16 mouse cellular contexts compared by ENCODE assay signal in genomic region chr7:35122401-35123320, GRCm38 (mm10). TPM values are rescaled to one million over a fixed set of nuclear protein-coding genes. Genes with fewer than 3 reads are reported as not detected.
A peak's percentile ranks its signal among the peaks of the same experiment; 100 is the strongest.
DNase-seq lines count a peak whose midpoint lies in the region; ATAC-seq and TF ChIP-seq lines count a peak whose summit lies in the region.
"Had no signal": no experiment of that assay in that cellular context is flagged by ENCODE, and none has a peak within 500 bp of the region (broad histone marks: within the 10 kb centered on the region; RNA-seq: fewer than 3 reads in every experiment).

No protein-coding gene starts in this region.

- H3K36me3 ChIP-seq in limb, embryonic 13.5 days: no peaks in the 10 kb centered on the region
- H3K36me3 ChIP-seq in limb, embryonic 10.5 days: no peaks in the 10 kb centered on the region
- H3K36me3 ChIP-seq in embryonic facial prominence, embryonic 14.5 days (ENCODE audit: control insufficient read depth, insufficient read depth, low read length): no peaks in the 10 kb centered on the region
- H3K36me3 ChIP-seq in liver, embryonic 14.5 days (replicated peaks; ENCODE audit: control insufficient read depth, insufficient read depth, low read depth): no peaks in the 10 kb centered on the region
- no peaks in the 10 kb centered on the region for H3K36me3 ChIP-seq in kidney, embryonic 16.5 days (ENCODE audit: insufficient read depth, low read length)
- no peaks in the 10 kb centered on the region for H3K36me3 ChIP-seq in hindbrain, embryonic 16.5 days (ENCODE audit: control insufficient read depth, insufficient read depth, low read length)
- H3K36me3 ChIP-seq: heart, embryonic 10.5 days; midbrain, embryonic 15.5 days had no signal

- peak overlapping the region; percentile 25 for H3K4me2 ChIP-seq in limb, embryonic 13.5 days (replicated peaks)
- peak overlapping the region; percentile 97 for H3K4me2 ChIP-seq in embryonic facial prominence, embryonic 14.5 days (ENCODE audit: low read depth, low read length)
- H3K4me2 ChIP-seq in liver, embryonic 14.5 days (ENCODE audit: low read depth): peak overlapping the region; percentile 42
- H3K4me2 ChIP-seq in kidney, embryonic 16.5 days (replicated peaks; ENCODE audit: low read depth, low read length): no peak overlapping the region
- H3K4me2 ChIP-seq in hindbrain, embryonic 16.5 days (ENCODE audit: low read length): no peak overlapping the region
- H3K4me2 ChIP-seq: midbrain, embryonic 15.5 days had no signal

- no peak for TF ChIP-seq CTCF in liver, embryonic 14.5 days (IDR thresholded peaks at IDR 0.05; ENCODE audit: low read depth)

- H3K9ac ChIP-seq in limb, embryonic 13.5 days: no peak overlapping the region
- H3K9ac ChIP-seq in embryonic facial prominence, embryonic 14.5 days (ENCODE audit: low read depth, low read length): no peak overlapping the region
- no peak overlapping the region for H3K9ac ChIP-seq in liver, embryonic 14.5 days (replicated peaks)
- no peak overlapping the region for H3K9ac ChIP-seq in kidney, embryonic 16.5 days (replicated peaks; ENCODE audit: low read length)
- no peak overlapping the region for H3K9ac ChIP-seq in hindbrain, embryonic 16.5 days (ENCODE audit: low read depth, low read length)
- H3K9ac ChIP-seq: midbrain, embryonic 15.5 days had no signal

- H3K27me3 ChIP-seq in limb, embryonic 13.5 days: peaks cover 76% of the 10 kb centered on the region
- H3K27me3 ChIP-seq in limb, embryonic 10.5 days (ENCODE audit: low read depth, poor library complexity, severe bottlenecking): peaks cover 98% of the 10 kb centered on the region
- peaks cover 40% of the 10 kb centered on the region for H3K27me3 ChIP-seq in embryonic facial prominence, embryonic 14.5 days (replicated peaks; ENCODE audit: control insufficient read depth, insufficient read depth, low read length)
- H3K27me3 ChIP-seq in liver, embryonic 14.5 days (ENCODE audit: control insufficient read depth, insufficient read depth, low read length): peaks cover 36% of the 10 kb centered on the region
- peaks cover 41% of the 10 kb centered on the region for H3K27me3 ChIP-seq in kidney, embryonic 16.5 days (ENCODE audit: insufficient read depth, low read length)
- H3K27me3 ChIP-seq in hindbrain, embryonic 16.5 days (replicated peaks; ENCODE audit: control insufficient read depth, insufficient read depth, low read length): peaks cover 7% of the 10 kb centered on the region

- 62% methylated on average over 10 of the region's 10 CpGs for WGBS in limb, embryonic 13.5 days
- 43% methylated on average over 10 of the region's 10 CpGs for WGBS in limb, embryonic 10.5 days
- 57% methylated on average over 10 of the region's 10 CpGs for WGBS in embryonic facial prominence, embryonic 14.5 days
- 44% methylated on average over 10 of the region's 10 CpGs for WGBS in liver, embryonic 14.5 days (ENCODE audit: insufficient replicate concordance)
- 75% methylated on average over 10 of the region's 10 CpGs for WGBS in kidney, embryonic 16.5 days
- WGBS in hindbrain, embryonic 16.5 days: 76% methylated on average over 10 of the region's 10 CpGs

- no peak for ATAC-seq in limb, embryonic 13.5 days (ENCODE audit: low FRiP score, low read depth)
- ATAC-seq in embryonic facial prominence, embryonic 14.5 days (ENCODE audit: low read depth): no peak
- no peak for ATAC-seq in liver, embryonic 14.5 days (ENCODE audit: insufficient read depth)
- ATAC-seq in kidney, embryonic 16.5 days (ENCODE audit: low FRiP score, low TSS enrichment): no peak
- no peak for ATAC-seq in hindbrain, embryonic 16.5 days
- ATAC-seq: activated CD4-positive, CD25-positive, alpha-beta regulatory T cell, adult 4 months; midbrain, embryonic 15.5 days had no signal

- no peak for TF ChIP-seq EP300 in liver, embryonic 14.5 days (IDR thresholded peaks at IDR 0.05; ENCODE audit: low read depth)

- H3K27ac ChIP-seq in limb, embryonic 13.5 days: no peak overlapping the region
- no peak overlapping the region for H3K27ac ChIP-seq in limb, embryonic 10.5 days
- no peak overlapping the region for H3K27ac ChIP-seq in embryonic facial prominence, embryonic 14.5 days (replicated peaks; ENCODE audit: low read depth, low read length)
- no peak overlapping the region for H3K27ac ChIP-seq in liver, embryonic 14.5 days
- no peak overlapping the region for H3K27ac ChIP-seq in kidney, embryonic 16.5 days (ENCODE audit: low read length)
- H3K27ac ChIP-seq in hindbrain, embryonic 16.5 days (ENCODE audit: low read depth, low read length): no peak overlapping the region
- H3K27ac ChIP-seq: heart, embryonic 10.5 days; midbrain, embryonic 15.5 days had no signal

- peaks cover 24% of the 10 kb centered on the region for H3K4me1 ChIP-seq in limb, embryonic 13.5 days
- H3K4me1 ChIP-seq in limb, embryonic 10.5 days: peaks cover 42% of the 10 kb centered on the region
- H3K4me1 ChIP-seq in embryonic facial prominence, embryonic 14.5 days (ENCODE audit: control insufficient read depth, insufficient read depth, low read length): peaks cover 7% of the 10 kb centered on the region
- H3K4me1 ChIP-seq in liver, embryonic 14.5 days (replicated peaks; ENCODE audit: control insufficient read depth in 2 of 2, insufficient read depth in 2 of 2, low read length in 1 of 2): peaks cover 0 to 7% of the 10 kb centered on the region in 2 experiments; a peak in 2 of 4 replicates
- H3K4me1 ChIP-seq in kidney, embryonic 16.5 days (ENCODE audit: insufficient read depth, low read length): peaks cover 23% of the 10 kb centered on the region
- peaks cover 20% of the 10 kb centered on the region for H3K4me1 ChIP-seq in hindbrain, embryonic 16.5 days (ENCODE audit: control insufficient read depth, insufficient read depth, low read depth, low read length)

- no peak for DNase-seq in limb, embryonic 10.5 days (ENCODE audit: low spot score)
- DNase-seq in adipocyte (ENCODE audit: low spot score): peak; percentile 83
- peak; percentile 47 for DNase-seq in embryonic facial prominence, embryonic 14.5 days (ENCODE audit: low spot score)
- DNase-seq in liver, embryonic 14.5 days (ENCODE audit: low read depth in 3 of 3, low spot score in 3 of 3): no peak
- no peak for DNase-seq in cerebellum, postnatal 14 days
- DNase-seq: cerebellum, adult 9-10 months; embryo, embryonic 11 days; kidney, postnatal 14 days; right cerebral cortex, postnatal 25 days; thymus, postnatal 25 days had no signal

- H3K4me3 ChIP-seq in limb, embryonic 13.5 days: no peak overlapping the region
- no peak overlapping the region for H3K4me3 ChIP-seq in limb, embryonic 10.5 days
- no peak overlapping the region for H3K4me3 ChIP-seq in embryonic facial prominence, embryonic 14.5 days (ENCODE audit: low read depth, low read length)
- peak overlapping the region; percentile 16 to 60; a peak in 2 of 4 replicates for H3K4me3 ChIP-seq in liver, embryonic 14.5 days (ENCODE audit: insufficient read depth in 1 of 2, low read depth in 2 of 2, low read length in 2 of 2)
- H3K4me3 ChIP-seq in kidney, embryonic 16.5 days (ENCODE audit: low read length): no peak overlapping the region
- no peak overlapping the region for H3K4me3 ChIP-seq in hindbrain, embryonic 16.5 days (ENCODE audit: low read length)
- H3K4me3 ChIP-seq: heart, embryonic 10.5 days; midbrain, embryonic 15.5 days had no signal

- no peaks in the 10 kb centered on the region for H3K9me3 ChIP-seq in limb, embryonic 13.5 days
- H3K9me3 ChIP-seq in limb, embryonic 10.5 days (replicated peaks): no peaks in the 10 kb centered on the region
- no peaks in the 10 kb centered on the region for H3K9me3 ChIP-seq in embryonic facial prominence, embryonic 14.5 days (ENCODE audit: control insufficient read depth, low read length)
- H3K9me3 ChIP-seq in liver, embryonic 14.5 days (ENCODE audit: control insufficient read depth, low read length): no peaks in the 10 kb centered on the region
- no peaks in the 10 kb centered on the region for H3K9me3 ChIP-seq in kidney, embryonic 16.5 days (ENCODE audit: low read length)
- H3K9me3 ChIP-seq in hindbrain, embryonic 16.5 days (ENCODE audit: control insufficient read depth, low read length): no peaks in the 10 kb centered on the region
- H3K9me3 ChIP-seq: heart, embryonic 10.5 days; midbrain, embryonic 15.5 days had no signal

RNA-seq across cellular contexts. Expression of gene Cebpa, which starts 3.6 kb away (rescaled TPM):
- 2.0 and 2.2 TPM in 2 replicates for polyA plus RNA-seq in limb, embryonic 13.5 days (2015; fragmentation: Nextera tagmentation; extraction: Ambion mirVana)
- 0.25 and 0.40 TPM in 2 replicates for polyA plus RNA-seq in limb, embryonic 10.5 days (2016; fragmentation: Nextera tagmentation; extraction: Ambion mirVana)
- polyA plus RNA-seq in embryonic facial prominence, embryonic 14.5 days (2014; fragmentation: Nextera tagmentation; extraction: Ambion mirVana): 8.7 and 10.9 TPM in 2 replicates
- polyA plus RNA-seq in liver, embryonic 14.5 days (2012; rRNA removed): 15.0 and 18.2 TPM in 2 replicates
- 6.5 and 7.1 TPM in 2 replicates for polyA plus RNA-seq in liver, embryonic 14.5 days (2014; fragmentation: Nextera tagmentation; extraction: Ambion mirVana)
- polyA plus RNA-seq in kidney, embryonic 16.5 days (2015; fragmentation: Nextera tagmentation; extraction: Ambion mirVana): 1.1 and 1.4 TPM in 2 replicates
- 0.75 and 0.86 TPM in 2 replicates for polyA plus RNA-seq in hindbrain, embryonic 16.5 days (2015; fragmentation: Nextera tagmentation; extraction: Ambion mirVana)

Comparison
In these comparisons a context has a peak if more than half of its experiments do, and no peak if none do; other contexts are left out.
1. H3K4me2 ChIP-seq: peak in limb, embryonic 13.5 days (single experiment), embryonic facial prominence, embryonic 14.5 days (single experiment) and liver, embryonic 14.5 days (single experiment); none in kidney, embryonic 16.5 days (single experiment) and hindbrain, embryonic 16.5 days (single experiment).
2. H3K4me3 ChIP-seq: peak in liver, embryonic 14.5 days (2 of 2); none in limb, embryonic 13.5 days (single experiment), limb, embryonic 10.5 days (single experiment), embryonic facial prominence, embryonic 14.5 days (single experiment), kidney, embryonic 16.5 days (single experiment) and hindbrain, embryonic 16.5 days (single experiment).
3. DNase-seq: peak in adipocyte (single experiment) and embryonic facial prominence, embryonic 14.5 days (single experiment); none in limb, embryonic 10.5 days (single experiment), liver, embryonic 14.5 days (0 of 3) and cerebellum, postnatal 14 days (0 of 2).